Mouse (Mus musculus) brain, embryonic 14.5 days (tissue): ENCODE data around the gene Ephb2.

ENCODE experiments used
- CTCF ChIP-seq: fragments of 200-500 bp; IDR thresholded peaks from 2 replicates; pipeline ENCODE4 v1.5.1; 2012; ENCODE audit warnings: inconsistent platforms, mild to moderate bottlenecking, moderate library complexity, borderline replicate concordance; ENCODE audit not compliant: insufficient read depth, insufficient read length; ENCODE audit errors: extremely low read depth
- POLR2A ChIP-seq: fragments of 200-500 bp; IDR thresholded peaks from 2 replicates; pipeline ENCODE4 v1.6.1; 2012; ENCODE audit warnings: mild to moderate bottlenecking, inconsistent platforms, borderline replicate concordance; ENCODE audit not compliant: poor library complexity, insufficient read depth, insufficient read length, severe bottlenecking; ENCODE audit errors: extremely low read depth

GRCm38 (mm10) chr4:136626590-136626989 lies 209.2 kb downstream of the Ephb2 start:
- TF ChIP-seq POLR2A (no peak), CTCF (no peak)
